Mouse (Mus musculus) ovary, adult 18-20 months (tissue): Measurements from ENCODE around the gene Hecw2.

ENCODE experiments used
- DNase-seq: peaks from one replicate; pipeline ENCODE4 v3.0.0; 2022; ENCODE audit warnings: low spot score, mixed read lengths

Hecw2 gene

GRCm38 (mm10) chr1:53829089-53829488, 365.9 kb downstream of the Hecw2 start:
- DNase-seq = no peak

GRCm38 (mm10) chr1:53824446-53825337, 370.3 kb downstream of the Hecw2 start:
- DNase-seq = no peak

- DNase-seq = no peak
Observed at GRCm38 (mm10) chr1:53823687-53824445, 371.1 kb downstream of the Hecw2 start.

DNA sequence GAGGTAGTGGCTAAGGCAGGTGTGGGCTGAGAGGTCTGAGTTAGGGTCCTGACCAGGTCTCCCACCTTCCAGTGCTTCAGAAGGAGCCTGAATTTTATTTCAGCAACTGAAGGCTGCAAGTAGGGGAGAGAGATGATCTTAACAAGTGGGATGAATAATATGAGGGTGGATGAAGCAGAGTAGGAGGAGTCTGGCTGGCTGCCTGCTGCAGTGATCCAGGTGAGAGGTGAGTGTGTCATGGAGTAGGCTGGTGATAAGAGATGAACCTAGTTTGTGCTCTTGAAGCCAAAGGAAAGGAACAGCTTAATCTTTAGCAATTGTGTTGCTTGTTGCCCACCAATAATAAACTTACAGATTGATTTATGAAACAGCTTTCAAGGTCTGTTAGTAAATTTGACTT, 373.0 kb downstream of the Hecw2 start:
- no peak for DNase-seq

- DNase-seq = no peak
Observed at GRCm38 (mm10) chr1:53820041-53820632, 374.8 kb downstream of the Hecw2 start.

DNA sequence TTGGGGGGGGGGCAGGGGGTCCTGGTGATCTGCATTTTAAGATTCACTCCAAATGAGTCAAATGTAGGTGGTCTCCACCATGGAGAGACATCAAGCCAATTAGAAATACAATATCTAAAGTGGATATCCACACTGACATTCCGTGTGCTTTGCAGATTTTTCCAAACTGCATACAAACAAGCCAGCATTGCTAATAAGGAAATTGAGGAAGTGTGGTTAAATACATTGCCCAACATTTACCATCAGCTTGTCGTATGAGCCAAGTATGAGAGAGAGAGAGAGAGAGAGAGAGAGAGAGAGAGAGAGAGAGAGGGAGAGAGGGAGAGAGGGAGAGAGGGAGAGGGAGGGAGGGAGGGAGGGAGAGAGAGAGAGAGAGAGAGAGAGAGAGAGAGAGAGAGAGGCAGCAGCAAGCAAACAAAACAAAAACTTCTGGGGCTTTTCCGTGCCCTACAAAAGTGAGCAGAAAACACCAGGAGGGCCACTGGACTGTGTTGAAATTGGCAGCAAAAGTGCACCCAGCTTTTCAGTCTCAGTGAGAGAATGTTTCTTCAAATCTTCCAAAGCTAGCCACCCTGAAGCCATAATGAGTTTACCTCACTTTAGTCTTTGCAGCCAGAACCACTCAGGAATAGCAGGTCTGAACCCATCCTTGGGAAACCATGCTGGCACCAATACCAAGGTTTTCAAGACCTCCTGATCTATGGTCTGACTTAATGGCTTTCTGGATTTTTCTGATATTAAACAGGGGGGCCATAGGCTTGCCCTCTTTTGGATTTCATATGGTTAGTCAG, 376.7 kb downstream of the Hecw2 start:
- no peak for DNase-seq

DNA sequence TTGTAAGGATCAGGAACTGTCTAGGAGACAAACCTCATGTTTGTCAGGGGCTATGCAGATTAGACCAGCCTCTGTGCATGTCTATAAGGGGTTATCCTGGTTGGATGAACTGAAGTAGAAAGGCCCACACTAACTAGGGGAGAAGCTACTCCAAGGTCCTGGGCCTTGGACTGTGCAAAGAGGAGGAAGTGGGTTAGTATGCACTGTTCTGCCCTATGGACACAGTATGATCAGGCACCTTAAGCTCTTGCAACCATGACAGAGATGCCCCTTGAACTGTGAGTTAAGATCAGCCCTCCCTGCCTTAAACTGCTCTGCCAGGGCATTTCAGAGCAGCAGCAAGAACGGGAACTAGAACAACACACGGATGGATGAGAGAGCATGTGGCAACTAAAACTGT, 378.6 kb downstream of the Hecw2 start:
- no peak for DNase-seq

DNA sequence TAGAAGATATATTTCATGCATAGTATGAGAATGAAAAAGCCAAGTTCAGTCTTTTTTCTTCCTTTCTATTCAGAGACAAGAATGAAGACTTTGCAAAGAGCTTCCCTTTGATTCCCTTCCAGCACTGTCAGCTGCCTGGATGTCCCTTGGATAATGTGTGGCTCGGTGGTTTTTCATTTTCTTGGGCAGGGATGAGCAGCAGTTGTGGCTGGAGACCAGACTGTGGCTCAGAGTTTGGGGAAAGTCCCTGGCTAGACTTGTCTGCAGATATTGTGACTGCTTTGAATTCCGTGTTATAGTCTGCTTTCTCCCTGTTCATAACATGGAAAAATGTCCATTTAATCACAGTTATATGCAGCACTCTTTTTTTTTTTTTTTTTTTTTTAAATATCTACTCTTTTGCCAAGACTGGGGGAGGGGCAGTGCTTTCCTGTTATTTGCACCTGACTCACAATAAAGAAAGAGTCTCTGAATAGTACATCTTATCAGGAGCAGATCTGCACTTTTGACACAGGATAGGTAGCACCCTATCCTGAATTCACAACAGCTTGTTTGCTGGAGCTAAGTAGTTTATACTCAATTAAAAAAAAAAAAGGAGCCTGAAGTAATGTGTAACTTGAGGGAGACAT, 380.8 kb downstream of the Hecw2 start:
- DNase-seq = no peak

- no peak for DNase-seq
Observed at GRCm38 (mm10) chr1:53811919-53812318, 383.0 kb downstream of the Hecw2 start.

DNA sequence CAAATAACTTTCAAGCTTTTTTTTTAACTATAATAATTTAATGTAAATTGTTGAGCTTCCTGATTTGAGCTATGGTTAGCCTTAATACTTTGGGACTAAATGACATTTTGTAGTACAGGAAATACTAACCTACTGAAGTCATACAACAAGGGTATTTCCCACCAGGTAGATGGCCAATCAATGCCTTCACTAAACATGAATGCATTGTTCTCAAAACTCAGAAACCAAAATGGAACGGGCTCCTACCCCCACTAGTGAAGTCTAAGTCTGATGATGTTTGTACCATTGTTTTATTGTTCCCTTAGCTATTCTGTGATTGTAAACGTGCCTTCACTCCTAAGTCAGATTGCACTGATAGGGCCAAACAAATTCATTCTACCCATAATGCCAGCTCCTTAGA, 386.7 kb downstream of the Hecw2 start:
- DNase-seq = no peak

- no peak for DNase-seq
Observed at GRCm38 (mm10) chr1:53797811-53798210, 397.2 kb downstream of the Hecw2 start.

GRCm38 (mm10) chr1:53797074-53797473, 397.9 kb downstream of the Hecw2 start:
- DNase-seq = no peak

GRCm38 (mm10) chr1:53796271-53796670, 398.7 kb downstream of the Hecw2 start:
- DNase-seq = no peak

DNA sequence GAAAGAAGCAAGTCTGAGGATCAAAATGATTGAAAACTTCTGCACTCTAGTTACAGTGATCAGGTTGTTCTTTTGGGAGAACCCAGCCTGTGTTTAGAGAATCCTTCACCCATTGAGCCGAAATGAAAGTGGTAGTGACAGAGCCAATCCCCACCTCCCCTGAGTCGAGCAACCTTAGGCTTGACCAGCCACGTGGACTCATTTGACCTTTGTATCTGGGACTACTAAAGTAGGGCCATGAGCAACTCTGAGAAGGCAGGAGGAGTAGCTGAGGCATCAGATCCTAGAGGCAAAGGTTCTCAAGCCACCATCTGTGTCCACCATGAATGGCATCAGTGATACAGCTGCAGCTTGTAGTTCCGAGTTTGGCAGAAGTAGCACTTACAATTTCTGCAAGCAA, 399.4 kb downstream of the Hecw2 start:
- no peak for DNase-seq

DNA sequence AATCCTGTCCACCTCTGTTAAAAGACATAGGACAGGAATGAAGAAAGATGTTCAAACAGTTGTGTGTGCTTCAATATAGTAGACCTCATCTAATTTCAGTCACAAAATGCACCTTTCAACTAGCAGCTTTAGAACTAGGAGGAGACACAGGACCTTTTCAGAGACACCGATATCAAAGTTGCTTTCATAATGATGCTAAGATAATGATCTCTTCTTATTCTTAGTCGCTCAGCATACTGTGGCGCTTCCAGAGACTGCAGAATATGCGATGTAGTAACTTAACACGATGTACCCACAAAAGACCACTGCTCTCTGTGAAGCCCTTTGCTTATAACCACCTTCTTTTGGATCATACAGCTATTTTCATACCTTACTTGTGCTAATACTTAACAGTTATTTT, 399.9 kb downstream of the Hecw2 start:
- no peak for DNase-seq

GRCm38 (mm10) chr1:53794279-53794678, 400.7 kb downstream of the Hecw2 start:
- no peak for DNase-seq

- DNase-seq = no peak
Observed at GRCm38 (mm10) chr1:53791343-53791742, 403.6 kb downstream of the Hecw2 start.

DNA sequence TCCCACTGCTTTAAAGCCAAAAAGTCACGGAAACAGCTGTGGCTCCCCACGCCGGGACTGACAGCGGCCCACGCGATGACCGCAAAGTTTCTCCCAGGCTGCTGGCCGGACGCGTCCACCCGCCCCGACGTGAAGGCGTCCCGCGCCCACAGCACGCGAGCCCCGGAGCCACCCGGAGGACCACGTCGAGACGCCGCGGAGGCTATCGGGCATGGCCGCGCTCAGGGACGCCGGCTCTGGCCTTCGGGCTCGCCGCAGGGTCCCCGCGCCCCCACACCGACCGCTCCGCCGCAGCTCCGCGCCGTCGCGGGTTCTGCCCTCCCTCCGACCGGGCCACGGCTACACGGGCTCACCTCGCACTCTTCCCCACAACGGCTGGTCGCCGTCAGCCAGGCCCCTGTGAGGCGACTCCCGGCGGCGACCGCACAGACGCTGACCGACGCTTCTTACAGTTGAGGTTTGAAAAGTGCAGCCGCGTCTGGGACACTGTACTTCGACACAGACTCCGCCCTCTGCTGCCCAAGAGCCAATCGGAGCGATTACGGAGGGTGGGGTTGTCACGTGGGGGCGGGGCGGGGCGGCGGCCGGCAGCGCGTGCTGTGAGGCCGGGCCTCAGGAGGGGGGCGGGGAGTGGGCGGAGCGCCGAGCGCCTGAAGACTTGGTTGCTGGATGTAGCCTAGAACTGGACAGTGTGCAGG, 410.1 kb downstream of the Hecw2 start, which contains the start of gene Stk17b:
Gene Stk17b, minus strand, starts transcription at position 504 of the 698 bp plus-strand sequence.
- DNase-seq = peak; percentile 88

DNA sequence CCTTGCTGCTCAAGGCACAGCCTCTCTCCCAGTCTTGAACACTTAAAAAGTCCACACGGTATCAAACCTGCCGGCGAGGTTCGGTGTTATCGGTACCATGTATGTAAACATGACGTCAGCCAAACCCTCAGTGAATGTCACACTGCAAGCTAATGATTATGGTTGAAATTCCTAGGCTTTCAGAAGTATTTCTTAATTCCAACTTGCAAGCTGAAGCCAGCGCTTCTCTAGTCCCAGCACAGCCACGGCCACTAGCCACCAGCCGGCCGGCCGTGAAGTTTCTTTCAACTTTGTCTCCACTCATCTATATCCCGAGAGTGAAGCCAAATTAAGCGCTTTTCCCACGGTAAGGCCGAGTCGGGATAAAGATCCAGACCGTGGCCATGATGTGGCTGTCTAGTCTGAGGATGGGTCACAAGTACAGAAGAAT, 410.7 kb downstream of the Hecw2 start:
- no peak for DNase-seq

GRCm38 (mm10) chr1:53782956-53783355, 412.0 kb downstream of the Hecw2 start:
- DNase-seq = no peak

DNA sequence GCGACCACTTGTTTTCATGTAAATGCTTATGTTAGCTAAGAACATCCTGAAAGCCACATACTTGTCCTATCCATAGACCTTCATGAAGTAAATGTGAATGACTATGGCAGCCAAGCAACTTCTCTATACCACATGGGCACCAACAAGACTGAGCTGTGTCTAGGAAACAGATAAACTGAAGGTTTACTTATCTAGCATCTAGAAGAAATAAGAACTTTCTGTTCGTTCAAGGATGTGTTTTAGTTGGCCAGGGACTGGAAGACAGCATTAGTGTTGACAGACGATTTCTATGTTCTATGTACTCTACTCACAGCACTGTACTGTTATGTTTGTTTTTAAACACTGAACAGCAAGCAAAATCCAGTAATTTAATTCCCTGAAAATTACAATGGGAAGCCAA, 412.9 kb downstream of the Hecw2 start:
- DNase-seq = no peak
